Mouse (Mus musculus): ENCODE measurements at regions not wholly inside any gene's neighbourhood (a gene's known extent, or its start where the extent isn't known, plus 50 kb on each side); places are given as distances from the start of the nearest gene placed in this dataset.

DNA sequence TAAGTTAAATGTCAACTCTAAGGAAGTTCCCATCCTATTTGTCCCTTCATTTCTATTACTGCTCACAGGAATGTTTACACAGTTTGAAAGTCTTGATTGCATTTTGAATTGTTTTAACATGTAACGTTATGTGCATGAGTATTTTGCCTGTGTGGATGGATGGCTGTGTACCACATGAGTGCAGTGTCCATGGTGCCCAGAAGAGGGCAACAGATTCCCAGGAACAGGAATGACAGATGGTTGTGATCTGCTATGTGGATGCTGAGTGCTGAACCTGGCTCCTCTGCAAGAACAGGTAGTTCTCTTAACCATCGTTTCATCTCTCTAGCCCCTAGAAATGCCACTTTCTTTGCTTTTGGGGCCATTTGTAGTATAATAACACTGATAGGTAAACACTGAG, 597.9 kb upstream of the Zwint start:
- peak; percentile 6 for DNase-seq

DNA sequence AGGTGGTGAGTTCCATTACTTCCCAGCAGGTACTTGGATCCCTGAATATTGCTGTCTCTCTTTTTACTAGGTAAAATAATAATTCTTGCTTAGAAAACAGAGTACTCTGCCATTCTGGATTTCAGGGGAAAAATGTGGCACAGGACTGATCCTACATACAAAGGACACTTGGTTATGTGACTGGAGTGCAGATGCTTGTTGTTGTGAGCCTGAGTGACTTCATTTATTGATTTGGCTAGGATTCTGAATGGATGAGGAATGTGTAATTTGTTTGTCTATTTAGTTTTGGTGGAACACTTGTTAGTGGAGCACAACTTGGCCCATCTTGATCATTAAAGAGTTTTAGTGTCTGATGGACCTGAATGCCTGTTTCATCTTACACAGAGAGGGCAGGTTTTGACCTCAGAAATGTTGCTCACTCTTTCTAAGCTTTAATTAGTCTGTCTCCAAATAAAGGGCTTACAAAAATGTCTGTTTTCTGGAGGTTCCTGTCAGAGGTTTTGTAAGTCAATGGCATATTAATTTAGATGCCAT, 583.4 kb upstream of the Zwint start:
- peak in 1 of 2 experiments; percentile 2 for DNase-seq

DNA sequence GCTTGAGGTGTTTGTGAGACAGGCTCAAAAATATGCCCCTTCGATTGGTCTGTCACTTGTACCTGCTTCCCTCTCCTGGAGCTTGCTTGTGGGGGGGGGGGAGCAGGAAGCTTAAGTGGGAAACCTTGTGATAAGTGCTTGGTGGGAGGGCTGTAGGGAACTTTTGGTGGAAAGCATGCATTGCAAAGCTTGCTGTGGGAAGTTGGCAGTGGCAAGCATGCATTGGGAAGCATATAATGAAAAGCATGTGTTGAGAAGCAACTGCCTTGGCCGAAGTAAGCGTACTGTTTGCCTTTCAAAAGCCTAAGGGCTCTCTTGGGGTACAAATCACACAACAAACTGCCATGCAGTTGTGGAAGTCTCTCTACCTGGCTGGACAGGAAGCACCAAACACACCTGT, 576.3 kb upstream of the Zwint start:
- no peak for DNase-seq

DNA sequence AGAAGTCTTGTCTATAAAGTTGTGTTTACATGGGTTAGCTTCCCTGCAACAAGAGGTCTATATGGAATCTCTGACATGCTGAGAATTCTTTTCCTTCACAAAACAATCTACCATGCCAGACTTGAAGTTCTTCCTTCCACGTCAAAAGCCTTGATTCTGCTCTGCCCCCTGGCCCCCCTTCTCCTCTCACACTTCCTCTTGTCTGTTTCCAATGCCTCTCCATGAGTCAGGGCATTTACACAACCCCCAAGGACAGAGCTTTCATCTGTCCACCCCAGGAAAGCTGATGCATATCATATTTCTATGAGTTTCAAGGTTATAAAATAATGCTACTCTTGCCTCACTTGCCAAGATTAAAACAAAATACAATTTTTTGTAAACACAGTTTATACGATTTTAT, 557.7 kb upstream of the Zwint start:
- DNase-seq, result no peak

DNA sequence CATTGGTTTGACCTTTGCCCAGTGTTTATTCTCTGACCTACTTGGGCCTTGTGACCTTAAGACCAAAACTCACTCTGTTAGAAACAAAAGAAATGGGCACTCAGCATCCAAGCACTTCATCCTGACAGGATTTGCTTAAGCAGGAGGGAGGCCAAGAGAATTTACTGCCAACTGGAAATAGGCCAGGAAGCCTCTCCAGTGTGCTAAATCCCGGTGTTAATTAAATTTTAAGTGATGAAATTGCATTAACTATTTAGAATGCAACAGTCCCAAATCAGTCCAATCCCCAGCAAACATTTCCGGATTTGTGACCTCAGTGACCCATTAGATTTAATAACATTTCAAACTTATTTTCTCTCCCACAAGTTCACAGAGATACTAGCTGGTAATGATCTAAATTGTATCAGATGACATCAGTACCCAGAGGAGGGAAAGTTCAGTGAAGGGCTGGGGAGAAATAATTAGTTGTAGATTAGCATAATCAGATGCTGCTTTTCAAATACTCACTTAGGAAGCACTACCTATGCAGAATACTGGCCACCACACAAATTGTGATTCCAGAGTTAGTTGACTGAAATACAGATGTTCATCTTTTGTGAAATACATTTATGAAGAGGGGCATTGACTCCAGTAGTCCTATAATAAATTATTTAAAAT, 555.4 kb upstream of the Zwint start:
- DNase-seq, result peak; percentile 85 to 89

DNA sequence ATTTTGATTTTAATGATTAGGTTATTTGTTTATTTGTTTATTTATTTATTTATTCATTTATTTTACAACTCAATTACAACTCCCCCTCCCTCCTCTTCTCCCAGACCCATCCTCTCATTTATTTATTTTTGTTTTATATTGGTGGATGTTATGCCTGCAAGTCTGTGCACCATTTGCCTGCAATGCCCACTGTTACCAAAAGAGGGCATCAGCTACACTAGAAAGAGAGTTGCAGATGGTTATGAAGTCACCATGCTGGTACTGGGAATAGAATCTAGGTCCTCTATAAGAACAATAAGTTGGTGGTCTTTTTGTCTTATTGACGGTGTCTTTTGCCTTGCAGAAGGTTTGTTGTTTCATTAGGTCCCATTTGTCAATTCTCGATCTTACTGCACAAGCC, 535.2 kb upstream of the Zwint start:
- DNase-seq, result no peak

DNA sequence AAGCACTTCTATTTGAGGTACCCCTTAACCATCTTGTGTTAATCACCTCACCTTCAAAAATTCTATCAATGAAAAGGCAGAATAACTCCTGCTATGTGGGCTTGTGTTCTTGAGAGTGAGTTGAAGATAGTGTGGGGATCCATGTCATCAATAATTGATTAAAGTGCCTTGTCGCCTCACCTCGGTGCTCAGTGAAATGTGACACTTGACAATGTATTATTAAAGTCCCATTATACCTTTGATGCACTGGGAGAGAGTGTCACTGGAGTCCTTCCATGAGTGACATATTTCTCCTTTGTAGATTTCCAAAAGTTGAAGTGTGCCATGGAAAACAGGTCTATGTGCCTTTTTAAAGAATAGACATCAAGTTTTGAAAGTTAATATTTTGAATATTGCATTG, 522.2 kb upstream of the Zwint start:
- no peak for DNase-seq

Data from cerebellum, postnatal 10 days (tissue).